Mouse (Mus musculus): ENCODE results near the gene Hnrnpm.

DNA sequence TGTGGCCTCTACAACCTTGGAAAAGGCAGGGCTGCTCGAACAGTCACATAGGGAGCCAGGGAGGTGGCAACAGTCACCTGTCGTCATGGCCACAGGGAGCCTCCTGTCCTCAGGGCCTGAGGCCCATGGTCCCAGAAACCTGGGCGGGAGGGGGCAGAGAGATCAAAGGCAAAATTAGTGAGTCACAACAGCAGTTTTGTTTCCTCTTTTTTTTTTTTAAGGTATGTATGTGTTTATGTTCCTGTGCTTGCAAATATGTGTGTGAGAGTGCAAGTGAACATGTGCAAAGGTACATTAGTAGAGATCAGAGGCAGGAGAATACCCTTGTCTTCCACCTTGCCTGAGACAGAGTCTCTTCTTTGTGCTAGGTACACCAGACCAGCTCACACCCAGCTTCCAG, 23.2 kb upstream of the Hnrnpm start:
- TF ChIP-seq POLR2A (IDR thresholded peaks at IDR 0.05; ENCODE audit: borderline replicate concordance, control insufficient read depth, low read depth, low read length) (no peak), CTCF (IDR thresholded peaks at IDR 0.05; ENCODE audit: control insufficient read depth, insufficient read depth, low read length) (no peak)

Measured in bone marrow, adult 2 months (tissue).